Mouse (Mus musculus) midbrain, embryonic 11.5 days (tissue): ENCODE measurements around the gene Chst5. TPM values are rescaled to one million over a fixed set of nuclear protein-coding genes. Genes with fewer than 3 reads are reported as not detected.

Experiments used
- ATAC-seq: fragments of 200-750 bp; cut with Nextera tagmentation; 2 replicates; pipeline ENCODE4 v1.8.0; 2017; ENCODE audit warnings: moderate TSS enrichment, moderate library complexity; ENCODE audit not compliant: low FRiP score
- DNase-seq: peaks from one replicate; pipeline ENCODE4 v3.0.0; 2015; ENCODE audit warnings: low spot score; ENCODE audit errors: missing footprints
- H3K27ac ChIP-seq: fragments of 300-500 bp; sonication (generic); 2 replicates; pipeline ENCODE4 v1.5.1; 2014; ENCODE audit warnings: low read depth, low read length
- H3K27me3 ChIP-seq: fragments of 300-500 bp; sonication (generic); 2 replicates; pipeline ENCODE4 v1.6.1; 2014; ENCODE audit warnings: mild to moderate bottlenecking, low read length, moderate library complexity, mixed read lengths; ENCODE audit not compliant: control insufficient read depth, insufficient read depth
- H3K36me3 ChIP-seq: fragments of 300-500 bp; sonication (generic); 2 replicates; pipeline ENCODE4 v1.6.1; 2014; ENCODE audit warnings: mild to moderate bottlenecking, low read length, moderate library complexity, mixed read lengths; ENCODE audit not compliant: control insufficient read depth, insufficient read depth
- H3K4me1 ChIP-seq: fragments of 300-500 bp; sonication (generic); 2 replicates; pipeline ENCODE4 v1.6.1; 2014; ENCODE audit warnings: low read length; ENCODE audit not compliant: control insufficient read depth, insufficient read depth
- H3K4me2 ChIP-seq: fragments of 300-500 bp; sonication (generic); 2 replicates; pipeline ENCODE4 v1.6.1; 2014; ENCODE audit warnings: mild to moderate bottlenecking, moderate library complexity
- H3K4me3 ChIP-seq: fragments of 300-500 bp; sonication (generic); 2 replicates; pipeline ENCODE4 v1.5.1; 2014; ENCODE audit warnings: low read depth, low read length
- H3K9ac ChIP-seq: fragments of 300-500 bp; sonication (generic); 2 replicates; pipeline ENCODE4 v1.6.1; 2014; ENCODE audit warnings: low read length
- H3K9me3 ChIP-seq: fragments of 300-500 bp; sonication (generic); 2 replicates; pipeline ENCODE4 v1.6.1; 2016; ENCODE audit warnings: low read length; ENCODE audit not compliant: control insufficient read depth
- WGBS: fragments of 180-500 bp; shearing (Covaris S2); extraction: QIAGEN DNeasy Blood & Tissue Kit; methylation state at CpG from one replicate; pipeline ENCODE4 v1.1.7; 2014; 5-methylcytosine and 5-hydroxymethylcytosine counted together
- polyA plus RNA-seq: library from polyadenylated mRNA; unstranded; fragments of >200 nt; fragmentation: Nextera tagmentation; extraction: Ambion mirVana; gene quantifications from 2 replicates; pipeline ENCODE4 v1.2.1, GENCODE M21; 2014

Gene Chst5
- polyA plus RNA-seq, 1 experiment from 2014 or later, result 2.4 TPM

- DNase-seq (no peak), ATAC-seq (no peak)
- Histone ChIP-seq H3K4me3 (no peak overlapping the region), H3K36me3 (no peaks in the 10 kb centered on the region), H3K27ac (no peak overlapping the region), H3K9ac (no peak overlapping the region), H3K9me3 (no peaks in the 10 kb centered on the region), H3K4me1 (0 out of 2 replicates have a peak, but pooled peaks cover 4% of the 10 kb centered on the region), H3K27me3 (peaks cover 13% of the 10 kb centered on the region), H3K4me2 (no peak overlapping the region)
- WGBS, result 72% methylated on average over 7 of the region's 8 CpGs
These were observed 4.6 kb downstream of the Chst5 start for GRCm38 (mm10) chr8:111905500-111906121.

- no peak for DNase-seq
- Histone ChIP-seq H3K9me3 (no peaks in the 10 kb centered on the region), H3K27me3 (no peaks in the 10 kb centered on the region), H3K27ac (no peak overlapping the region), H3K4me2 (no peak overlapping the region), H3K4me3 (no peak overlapping the region), H3K9ac (no peak overlapping the region), H3K36me3 (no peaks in the 10 kb centered on the region), H3K4me1 (no peaks in the 10 kb centered on the region)
- 39% methylated on average over 5 of the region's 5 CpGs for WGBS
- ATAC-seq, result no peak
These were observed 8.2 kb downstream of the Chst5 start for GRCm38 (mm10) chr8:111902080-111902479.

GRCm38 (mm10) chr8:111898586-111898985 is 11.7 kb downstream of the Chst5 start:
- no peak for DNase-seq
- Histone ChIP-seq H3K4me3 (no peak overlapping the region), H3K27ac (no peak overlapping the region), H3K4me2 (no peak overlapping the region), H3K9me3 (no peaks in the 10 kb centered on the region), H3K4me1 (no peaks in the 10 kb centered on the region), H3K27me3 (no peaks in the 10 kb centered on the region), H3K36me3 (no peaks in the 10 kb centered on the region), H3K9ac (no peak overlapping the region)
- no peak for ATAC-seq
- 29% methylated on average over 10 of the region's 10 CpGs for WGBS

- WGBS, result 86% methylated on average over 7 of the region's 7 CpGs
These were observed 15.3 kb downstream of the Chst5 start for GRCm38 (mm10) chr8:111894955-111895354.

GRCm38 (mm10) chr8:111892615-111893014 is 17.6 kb downstream of the Chst5 start:
- no peaks in the 10 kb centered on the region for H3K9me3 ChIP-seq
- H3K27ac ChIP-seq, result no peak overlapping the region
- H3K36me3 ChIP-seq, result no peaks in the 10 kb centered on the region
- H3K9ac ChIP-seq, result no peak overlapping the region
- H3K27me3 ChIP-seq, result peaks cover 24% of the 10 kb centered on the region
- ATAC-seq (no peak), DNase-seq (no peak)
- H3K4me3 ChIP-seq, result no peak overlapping the region
- 69% methylated on average over 5 of the region's 5 CpGs for WGBS
- H3K4me1 ChIP-seq, result no peaks in the 10 kb centered on the region
- H3K4me2 ChIP-seq, result no peak overlapping the region

More at GRCm38 (mm10) chr8:111894955-111895354, 15.3 kb downstream of the Chst5 start:
- peaks cover 13% of the 10 kb centered on the region for H3K27me3 ChIP-seq
- no peak overlapping the region for H3K4me2 ChIP-seq
- no peaks in the 10 kb centered on the region for H3K36me3 ChIP-seq
- ATAC-seq, result no peak
- no peak overlapping the region for H3K9ac ChIP-seq
- no peaks in the 10 kb centered on the region for H3K4me1 ChIP-seq
- H3K9me3 ChIP-seq, result no peaks in the 10 kb centered on the region
- H3K27ac ChIP-seq, result no peak overlapping the region
- H3K4me3 ChIP-seq, result no peak overlapping the region
- no peak for DNase-seq

- Histone ChIP-seq H3K4me2 (no peak overlapping the region), H3K9me3 (no peaks in the 10 kb centered on the region), H3K36me3 (no peaks in the 10 kb centered on the region), H3K4me3 (no peak overlapping the region), H3K27me3 (peaks cover 24% of the 10 kb centered on the region), H3K27ac (no peak overlapping the region), H3K9ac (no peak overlapping the region), H3K4me1 (no peaks in the 10 kb centered on the region)
- ATAC-seq, result no peak
- no peak for DNase-seq
- WGBS, result 51% methylated on average over 8 of the region's 8 CpGs
These were observed 18.3 kb downstream of the Chst5 start for GRCm38 (mm10) chr8:111891983-111892382.

- 61% methylated on average over 6 of the region's 6 CpGs for WGBS
- Histone ChIP-seq H3K27me3 (peaks cover 24% of the 10 kb centered on the region), H3K4me2 (no peak overlapping the region)
These were observed 19.3 kb downstream of the Chst5 start for GRCm38 (mm10) chr8:111890911-111891303.

GRCm38 (mm10) chr8:111889931-111890910 is 20.0 kb downstream of the Chst5 start:
- no peak overlapping the region for H3K9ac ChIP-seq
- H3K36me3 ChIP-seq, result no peaks in the 10 kb centered on the region
- H3K4me1 ChIP-seq, result no peaks in the 10 kb centered on the region
- H3K4me3 ChIP-seq, result peak overlapping the region; percentile 4; the same call in 1 of the 2 replicates
- H3K9me3 ChIP-seq, result no peaks in the 10 kb centered on the region
- 11% methylated on average over 86 of the region's 86 CpGs for WGBS
- 0 out of 2 replicates have a peak overlapping the region, but pooled peaks have one; percentile 3 for H3K4me2 ChIP-seq
- peaks cover 24% of the 10 kb centered on the region for H3K27me3 ChIP-seq
- ATAC-seq (no peak), DNase-seq (peak; percentile 89)
- no peak overlapping the region for H3K27ac ChIP-seq

More at GRCm38 (mm10) chr8:111890911-111891303, 19.3 kb downstream of the Chst5 start:
- DNase-seq (no peak), ATAC-seq (no peak)
- H3K36me3 ChIP-seq, result no peaks in the 10 kb centered on the region
- H3K9me3 ChIP-seq, result no peaks in the 10 kb centered on the region
- no peak overlapping the region for H3K27ac ChIP-seq
- H3K4me1 ChIP-seq, result no peaks in the 10 kb centered on the region
- no peak overlapping the region for H3K4me3 ChIP-seq
- H3K9ac ChIP-seq, result no peak overlapping the region

- H3K9ac ChIP-seq, result no peak overlapping the region
- H3K27ac ChIP-seq, result no peak overlapping the region
- DNase-seq (no peak), ATAC-seq (no peak)
- H3K9me3 ChIP-seq, result no peaks in the 10 kb centered on the region
- H3K27me3 ChIP-seq, result peaks cover 24% of the 10 kb centered on the region
- WGBS, result 45% methylated on average over 7 of the region's 7 CpGs
- H3K4me2 ChIP-seq, result no peak overlapping the region
- no peaks in the 10 kb centered on the region for H3K4me1 ChIP-seq
- H3K36me3 ChIP-seq, result no peaks in the 10 kb centered on the region
- H3K4me3 ChIP-seq, result no peak overlapping the region
These were observed 22.1 kb downstream of the Chst5 start for GRCm38 (mm10) chr8:111888091-111888650.
